Mouse (Mus musculus) retina, embryonic 14.5 days (tissue): Measurements from ENCODE around the gene Il4.
"Not testable (repeated sequence)": the region's sequence is repeated elsewhere in the genome, so short reads cannot be mapped to it uniquely, and the experiment has no call there.

Experiments used
- DNase-seq: peaks from one replicate; pipeline ENCODE4 v3.0.0-alpha.2; 2015; ENCODE audit warnings: low spot score

Gene Il4

GRCm38 (mm10) chr11:53561986-53562385 is 56.5 kb downstream of the Il4 start:
- DNase-seq: no peak

GRCm38 (mm10) chr11:53559980-53560379 is 58.5 kb downstream of the Il4 start:
- not testable (repeated sequence) for DNase-seq

GRCm38 (mm10) chr11:53557992-53558391 is 60.5 kb downstream of the Il4 start:
- DNase-seq: not testable (repeated sequence)

- DNase-seq: not testable (repeated sequence)
Measured at GRCm38 (mm10) chr11:53556529-53556928, 61.9 kb downstream of the Il4 start.
